Mouse (Mus musculus) C2C12 (cell line): Measurements from ENCODE around the gene Ryk.

Source experiments
- CEBPB ChIP-seq: IDR thresholded peaks from one replicate; pipeline ENCODE4 v1.6.1; 2011; ENCODE audit warnings: low read depth, mild to moderate bottlenecking, control low read depth, moderate library complexity
- CTCF ChIP-seq: IDR thresholded peaks from one replicate; pipeline ENCODE4 v1.5.1; 2011; ENCODE audit not compliant: control insufficient read depth, insufficient read depth, insufficient read length
- FOSL1 ChIP-seq: IDR thresholded peaks from one replicate; pipeline ENCODE4 v1.8.0; 2011; ENCODE audit warnings: mild to moderate bottlenecking, low read length; ENCODE audit not compliant: poor library complexity, insufficient read depth, severe bottlenecking
- MYOD1 ChIP-seq: IDR thresholded peaks from one replicate; pipeline ENCODE4 v1.6.1; 2011; ENCODE audit warnings: low read depth; ENCODE audit not compliant: control insufficient read depth, insufficient read length
- MYOG ChIP-seq: IDR thresholded peaks from one replicate; pipeline ENCODE4 v1.6.1; 2011; ENCODE audit not compliant: control insufficient read depth, insufficient read length; ENCODE audit errors: extremely low read depth
- USF1 ChIP-seq: IDR thresholded peaks from one replicate; pipeline ENCODE4 v1.6.1; 2011; ENCODE audit warnings: low read depth, mild to moderate bottlenecking, control low read depth, moderate library complexity

DNA sequence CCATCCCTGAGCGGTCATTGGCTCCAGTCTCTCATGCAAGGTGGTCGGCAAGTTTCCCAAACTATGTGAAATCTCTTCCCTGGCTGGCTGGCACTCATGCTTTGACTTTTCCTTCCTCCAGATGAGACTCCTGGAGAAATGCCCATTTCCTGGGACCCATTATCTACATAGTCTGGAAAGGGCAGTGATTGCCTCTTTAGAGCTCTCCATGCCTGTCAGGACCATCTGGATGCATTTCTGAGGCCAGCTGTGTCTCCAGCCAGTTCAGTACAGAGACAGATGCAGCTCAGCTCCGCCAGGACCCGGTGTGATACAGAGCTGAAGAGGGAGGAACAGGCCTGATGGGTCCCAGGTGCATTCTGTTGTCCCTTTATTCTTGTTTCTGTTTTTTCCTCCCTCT is 107.5 kb downstream of the Ryk start:
- no peak for TF ChIP-seq CTCF
- TF ChIP-seq MYOG = no peak
- TF ChIP-seq MYOD1 = no peak
- TF ChIP-seq USF1 = no peak
- no peak for TF ChIP-seq CEBPB
- TF ChIP-seq FOSL1 = no peak
